Comparison of ENCODE assay signal across 8 mouse cellular contexts in the genomic region with DNA sequence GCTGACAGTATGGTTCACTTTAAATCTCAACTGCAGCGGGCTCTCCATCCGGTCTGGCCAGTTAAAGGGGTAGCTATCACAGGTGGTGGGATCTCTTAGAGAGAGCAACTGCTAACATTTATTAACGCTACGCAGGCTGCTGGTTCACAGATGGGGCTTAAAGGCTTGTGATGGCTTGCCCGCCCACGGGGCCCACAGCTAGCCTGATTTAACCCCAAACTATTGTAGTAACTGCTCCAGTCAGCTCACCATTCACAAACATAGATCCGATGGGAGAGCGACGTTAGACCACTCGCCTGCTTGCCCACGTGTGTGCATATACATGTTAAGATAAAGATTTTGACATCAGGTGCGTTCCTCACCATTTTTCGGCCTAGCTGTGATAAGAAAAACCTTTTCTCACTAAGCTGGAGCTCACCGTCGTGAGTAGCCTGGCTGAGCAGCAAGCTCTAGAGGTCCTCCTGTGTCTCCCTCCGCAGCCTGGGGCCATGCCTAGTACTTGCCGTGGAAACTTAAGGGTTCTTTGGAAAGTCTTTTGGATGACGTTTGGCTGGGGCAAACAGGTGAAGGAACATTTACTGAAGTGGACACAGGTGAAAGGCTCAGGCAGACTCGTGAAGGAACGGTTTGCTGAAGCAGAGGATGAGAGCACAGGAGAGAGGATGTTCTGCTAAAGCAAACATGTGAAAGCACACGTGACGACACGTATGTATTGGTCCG. TPM values are rescaled to one million over a fixed set of nuclear protein-coding genes. Genes with fewer than 3 reads are reported as not detected.
DNase-seq lines count a peak whose midpoint lies in the region; ATAC-seq and TF ChIP-seq lines count a peak whose summit lies in the region.

No protein-coding gene starts in this region.

- 53% methylated on average over 24 of the region's 24 CpGs for WGBS in heart, embryonic 13.5 days
- WGBS in forebrain, embryonic 14.5 days, result 57% methylated on average over 24 of the region's 24 CpGs
- 93% methylated on average over 24 of the region's 24 CpGs for WGBS in macrophage (ENCODE audit: missing documents)

- DNase-seq in heart, adult 9 months (ENCODE audit: low spot score in 2 of 2), result no peak
- DNase-seq in forebrain, embryonic 14.5 days (ENCODE audit: low spot score), result peak; percentile 33
- no peak for DNase-seq in gastrocnemius, postnatal 25 days
- DNase-seq in thymus, postnatal 0 days (ENCODE audit: low spot score), result no peak
- no peak for DNase-seq in adrenal gland, adult 8-10 months

- H3K4me2 ChIP-seq in heart, embryonic 13.5 days, result peak overlapping the region; percentile 63
- H3K4me2 ChIP-seq in forebrain, embryonic 14.5 days (ENCODE audit: low read length), result peak overlapping the region; percentile 37; the same call in 1 of the 2 replicates

- H3K4me3 ChIP-seq in heart, embryonic 13.5 days, result peak overlapping the region; percentile 25
- peak overlapping the region; percentile 61; the same call in 1 of the 2 replicates for H3K4me3 ChIP-seq in bone marrow macrophage, adult 2 months (ENCODE audit: insufficient read depth, low read length)
- no peak overlapping the region for H3K4me3 ChIP-seq in forebrain, embryonic 14.5 days (ENCODE audit: low read depth, low read length)
- no peak overlapping the region for H3K4me3 ChIP-seq in macrophage (ENCODE audit: inconsistent target)

- TF ChIP-seq CTCF in bone marrow macrophage, adult 2 months (IDR thresholded peaks at IDR 0.05; ENCODE audit: low read depth, low read length), result no peak

- no peak for TF ChIP-seq POLR2A in bone marrow macrophage, adult 2 months (IDR thresholded peaks at IDR 0.05; ENCODE audit: borderline replicate concordance, low read depth, low read length)

- H3K79me2 ChIP-seq in macrophage (ENCODE audit: inconsistent target), result peaks cover 100% of the 10 kb centered on the region

- no peaks in the 10 kb centered on the region for H3K27me3 ChIP-seq in heart, embryonic 13.5 days (replicated peaks)
- H3K27me3 ChIP-seq in forebrain, embryonic 14.5 days (replicated peaks; ENCODE audit: control insufficient read depth, insufficient read depth, low read length), result no peaks in the 10 kb centered on the region

- no peak for ATAC-seq in heart, embryonic 13.5 days (ENCODE audit: extremely low read depth, insufficient number of reproducible peaks, low FRiP score, low TSS enrichment)
- ATAC-seq in forebrain, embryonic 14.5 days, result 0 out of 2 replicates have a peak, but pooled peaks have one; percentile 15

- peaks cover 68% of the 10 kb centered on the region for H3K4me1 ChIP-seq in heart, embryonic 13.5 days
- peaks cover 70% of the 10 kb centered on the region for H3K4me1 ChIP-seq in bone marrow macrophage, adult 2 months (ENCODE audit: control insufficient read depth, insufficient read depth, low read length)
- peaks cover 17% of the 10 kb centered on the region for H3K4me1 ChIP-seq in forebrain, embryonic 14.5 days (ENCODE audit: control insufficient read depth, insufficient read depth, low read length)

- no peaks in the 10 kb centered on the region for H3K9me3 ChIP-seq in heart, embryonic 13.5 days
- no peaks in the 10 kb centered on the region for H3K9me3 ChIP-seq in forebrain, embryonic 14.5 days (replicated peaks; ENCODE audit: control insufficient read depth, low read length)

- H3K9ac ChIP-seq in heart, embryonic 13.5 days, result peak overlapping the region; percentile 69
- no peak overlapping the region for H3K9ac ChIP-seq in forebrain, embryonic 14.5 days (ENCODE audit: low read length)

- peaks cover 6% of the 10 kb centered on the region; the same call in 1 of the 2 replicates for H3K36me3 ChIP-seq in heart, embryonic 13.5 days
- H3K36me3 ChIP-seq in forebrain, embryonic 14.5 days (ENCODE audit: control insufficient read depth, insufficient read depth, low read length), result no peaks in the 10 kb centered on the region
- H3K36me3 ChIP-seq in macrophage (ENCODE audit: inconsistent target), result no peaks in the 10 kb centered on the region

- H3K27ac ChIP-seq in heart, embryonic 13.5 days (replicated peaks), result peak overlapping the region; percentile 68
- H3K27ac ChIP-seq in bone marrow macrophage, adult 2 months (ENCODE audit: insufficient read depth, low read depth, low read length), result peak overlapping the region; percentile 98
- H3K27ac ChIP-seq in forebrain, embryonic 14.5 days (ENCODE audit: low read depth, low read length), result no peak overlapping the region
- H3K27ac ChIP-seq in macrophage, result peak overlapping the region; percentile 75

RNA-seq across cellular contexts. Expression of a gene that starts 13.8 kb away (rescaled TPM):
- polyA plus RNA-seq in heart, embryonic 13.5 days (2015; fragmentation: Nextera tagmentation; extraction: Ambion mirVana), result 15.2 and 19.2 TPM in 2 replicates
- polyA plus RNA-seq in bone marrow macrophage, adult 2 months (2012; ENCODE audit: insufficient read depth, insufficient read length, missing spikeins), result 59.8 and 65.1 TPM in 2 replicates
- polyA plus RNA-seq in forebrain, embryonic 14.5 days (2014; fragmentation: Nextera tagmentation; extraction: Ambion mirVana), result 4.4 and 4.7 TPM in 2 replicates
- total RNA-seq in macrophage (2018; cell fraction: chromatin; rRNA removed), result 100 to 1,000 TPM in 1 of 26 experiments, 10 to 100 TPM in 19, 1 to 10 TPM in 6; 4.9 to 154 (median 18.5) TPM
- 10 to 100 TPM; 19.5 to 87.4 (median 38.1) TPM for total RNA-seq in macrophage (2018; cell fraction: cytosol; rRNA removed)
- 100 to 1,000 TPM in 2 of 26 experiments, 10 to 100 TPM in 24; 14.4 to 130 (median 28.3) TPM for total RNA-seq in macrophage (2018; cell fraction: nucleus; rRNA removed)
- polyA plus RNA-seq in macrophage (2018), result 38.9 to 52.7 TPM (median 40.3 TPM) in 3 replicates
- 10 to 100 TPM; 48.5 to 51.3 TPM for total RNA-seq in gastrocnemius, postnatal 25 days (2021)
- polyA plus RNA-seq in thymus, postnatal 0 days (2015; fragmentation: Nextera tagmentation; extraction: Ambion mirVana), result 6.1 and 6.2 TPM in 2 replicates
- 10 to 100 TPM; 36.3 to 54.6 (median 44.0) TPM for total RNA-seq in adrenal gland, adult 8-10 months (2022)

Comparison
In these comparisons a context has a peak if more than half of its experiments do, and no peak if none do; other contexts are left out.
1. H3K4me3 ChIP-seq: peak in heart, embryonic 13.5 days (single experiment) and bone marrow macrophage, adult 2 months (single experiment); none in forebrain, embryonic 14.5 days (single experiment) and macrophage (single experiment).